Mouse (Mus musculus) cerebral cortex, adult 2 months (tissue): ENCODE results near the gene Cd8a.

Source experiments
- WGBS: fragments of 180-500 bp; shearing (Covaris S2); methylation state at CpG from one replicate; pipeline ENCODE4 v1.1.7; 2018; 5-methylcytosine and 5-hydroxymethylcytosine counted together

Cd8a gene

DNA sequence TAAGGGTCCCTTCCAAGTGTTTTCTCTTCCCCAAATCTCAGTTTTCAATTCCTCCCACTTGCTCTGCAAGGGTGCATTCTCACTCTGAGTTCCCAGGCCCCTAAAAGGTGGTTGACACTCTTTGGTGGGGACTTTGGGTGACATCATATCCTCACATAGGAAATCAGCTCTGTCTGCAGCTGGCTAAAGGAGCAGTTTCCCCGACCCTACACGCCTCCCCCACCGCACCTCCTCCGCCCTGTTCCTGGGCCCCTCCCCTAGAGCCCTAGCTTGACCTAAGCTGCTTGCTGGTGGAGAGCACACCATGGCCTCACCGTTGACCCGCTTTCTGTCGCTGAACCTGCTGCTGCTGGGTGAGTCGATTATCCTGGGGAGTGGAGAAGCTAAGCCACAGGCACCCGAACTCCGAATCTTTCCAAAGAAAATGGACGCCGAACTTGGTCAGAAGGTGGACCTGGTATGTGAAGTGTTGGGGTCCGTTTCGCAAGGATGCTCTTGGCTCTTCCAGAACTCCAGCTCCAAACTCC lies at the start of gene Cd8a:
TSS of gene Cd8a (plus strand) at position 179 of the 527 bp plus-strand sequence.
- WGBS = 82% methylated on average over 14 of the region's 14 CpGs

DNA sequence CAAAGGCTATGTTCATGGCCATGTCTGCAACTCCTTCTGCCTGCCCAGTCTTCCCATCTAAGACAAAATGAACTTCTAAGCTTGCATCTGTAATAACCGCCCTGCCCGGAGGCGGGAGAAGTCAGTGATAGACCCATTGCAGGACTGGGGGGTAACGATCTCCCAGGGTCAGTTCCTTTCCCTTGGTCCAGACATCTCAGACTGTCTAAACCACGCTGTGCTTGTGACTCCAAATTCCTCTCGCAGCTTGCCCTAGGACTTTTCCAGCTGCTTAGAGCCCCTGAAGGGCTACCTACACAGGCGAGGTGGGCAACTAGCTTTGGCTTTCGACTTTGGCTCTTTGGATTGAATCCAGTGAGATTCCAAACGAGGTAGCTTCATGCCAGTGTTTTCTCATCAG lies 48.4 kb upstream of the Cd8a start:
- WGBS = 87% methylated on average over 9 of the region's 9 CpGs

DNA sequence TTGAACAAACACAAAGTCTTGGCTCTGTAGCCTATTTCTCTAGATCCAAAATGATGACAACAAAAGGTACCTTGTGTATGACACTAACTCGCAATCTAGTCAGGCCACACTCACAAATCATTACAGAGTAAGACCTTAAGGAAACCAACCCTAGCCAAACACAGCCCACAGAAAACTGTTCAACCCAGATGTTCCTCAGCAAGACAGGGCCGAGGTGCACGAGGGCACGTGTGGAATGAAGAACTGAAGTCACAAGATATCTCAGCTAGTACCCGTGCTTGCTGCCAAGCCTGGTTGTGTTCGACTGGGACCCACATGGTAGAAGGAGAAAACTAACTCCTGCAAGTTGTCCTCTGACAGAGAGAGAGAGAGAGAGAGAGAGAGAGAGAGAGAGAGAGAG lies 43.3 kb upstream of the Cd8a start:
- 88% methylated on average over 6 of the region's 6 CpGs for WGBS

DNA sequence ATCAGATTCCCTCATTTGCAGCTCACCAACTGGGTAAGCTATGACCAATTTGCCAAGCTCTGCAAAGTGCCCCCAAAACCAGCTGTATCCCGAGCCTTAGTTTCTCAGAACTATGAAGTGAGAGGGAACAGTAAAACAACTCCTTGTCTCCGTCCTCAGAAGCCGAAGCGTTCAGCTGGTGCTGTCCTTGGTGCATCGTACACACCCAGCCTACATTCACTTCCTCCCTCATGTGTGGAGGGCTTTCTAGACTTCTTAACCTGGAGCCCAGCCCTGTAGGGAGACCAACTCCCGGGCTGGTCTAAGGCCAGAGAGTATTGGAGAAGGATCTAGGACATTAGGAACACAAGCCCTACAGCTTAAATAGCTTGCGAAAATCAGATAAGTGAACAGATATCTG lies 42.7 kb upstream of the Cd8a start:
- WGBS = 85% methylated on average over 7 of the region's 7 CpGs

DNA sequence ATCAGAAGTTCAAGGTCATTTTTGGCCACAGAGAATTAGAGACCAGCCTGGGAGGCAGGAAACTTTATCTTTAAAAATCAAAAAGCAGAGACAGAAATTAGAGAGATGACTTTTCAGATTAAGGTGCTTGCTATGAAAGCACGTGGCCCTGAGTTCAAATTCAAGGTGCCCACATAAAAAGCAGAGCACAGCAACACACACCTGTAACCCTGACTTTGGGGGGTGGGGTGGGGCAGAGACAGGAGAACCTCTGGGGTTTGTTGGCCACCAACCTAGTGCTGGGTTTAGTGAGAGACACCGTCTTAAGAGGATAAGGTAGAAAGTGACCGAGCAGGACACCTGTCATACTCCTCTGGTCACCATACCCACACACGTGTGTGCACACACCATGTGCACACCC lies 41.7 kb upstream of the Cd8a start:
- 93% methylated on average over 2 of the region's 4 CpGs for WGBS

DNA sequence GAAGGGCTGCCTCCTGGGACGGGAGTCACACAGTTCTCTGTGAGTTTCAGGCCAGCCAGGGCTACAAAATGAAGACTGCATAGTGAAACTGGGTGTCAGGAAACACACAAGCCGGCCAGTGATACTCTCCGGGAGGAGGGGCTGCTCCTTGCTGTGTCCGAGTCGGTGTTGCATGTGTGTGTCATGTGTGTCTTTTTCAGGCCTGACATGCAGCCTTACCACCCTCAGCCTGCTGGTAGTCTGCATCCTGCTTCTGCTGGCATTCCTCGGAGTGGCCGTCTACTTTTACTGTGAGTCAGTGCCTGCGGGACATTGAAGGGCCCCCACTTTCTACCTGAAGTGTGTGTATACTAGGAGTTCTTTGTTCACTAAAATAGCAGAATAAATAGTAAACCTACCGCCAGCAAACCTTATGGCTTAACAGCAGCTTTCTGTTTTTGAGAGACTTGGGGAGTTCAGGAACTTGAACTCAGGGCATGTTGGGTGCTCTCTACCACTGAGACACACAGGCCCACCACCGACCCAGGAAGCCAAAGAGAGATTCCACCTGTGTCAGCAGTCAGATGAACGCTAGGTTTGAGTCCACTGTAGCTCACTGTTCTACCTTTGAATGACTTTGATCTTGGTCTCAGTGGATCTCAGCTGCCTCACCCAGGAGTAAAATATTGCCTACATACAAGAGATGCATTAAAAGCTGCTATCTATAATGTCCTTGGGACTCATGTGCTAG lies 40.8 kb upstream of the Cd8a start:
- 85% methylated on average over 11 of the region's 11 CpGs for WGBS

DNA sequence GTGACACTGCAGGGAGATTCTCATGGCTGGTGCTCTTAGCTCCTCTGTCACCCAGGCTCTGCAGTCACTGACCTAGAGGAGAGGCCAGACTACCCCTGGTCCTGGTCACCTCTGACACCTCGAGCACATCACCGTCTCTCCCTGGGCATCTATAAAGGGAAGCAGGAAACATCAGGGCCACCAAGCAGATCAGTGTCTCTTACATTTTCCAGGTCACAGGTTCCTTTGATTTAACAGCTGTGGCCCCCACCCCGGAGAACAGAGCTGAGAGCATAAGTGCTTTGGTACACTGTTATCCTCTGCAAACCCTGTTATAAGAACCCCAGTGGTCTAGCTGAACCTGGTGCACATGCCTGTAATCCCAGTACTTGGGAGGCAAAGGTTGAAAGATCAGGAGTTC lies 40.2 kb upstream of the Cd8a start:
- 82% methylated on average over 3 of the region's 3 CpGs for WGBS

DNA sequence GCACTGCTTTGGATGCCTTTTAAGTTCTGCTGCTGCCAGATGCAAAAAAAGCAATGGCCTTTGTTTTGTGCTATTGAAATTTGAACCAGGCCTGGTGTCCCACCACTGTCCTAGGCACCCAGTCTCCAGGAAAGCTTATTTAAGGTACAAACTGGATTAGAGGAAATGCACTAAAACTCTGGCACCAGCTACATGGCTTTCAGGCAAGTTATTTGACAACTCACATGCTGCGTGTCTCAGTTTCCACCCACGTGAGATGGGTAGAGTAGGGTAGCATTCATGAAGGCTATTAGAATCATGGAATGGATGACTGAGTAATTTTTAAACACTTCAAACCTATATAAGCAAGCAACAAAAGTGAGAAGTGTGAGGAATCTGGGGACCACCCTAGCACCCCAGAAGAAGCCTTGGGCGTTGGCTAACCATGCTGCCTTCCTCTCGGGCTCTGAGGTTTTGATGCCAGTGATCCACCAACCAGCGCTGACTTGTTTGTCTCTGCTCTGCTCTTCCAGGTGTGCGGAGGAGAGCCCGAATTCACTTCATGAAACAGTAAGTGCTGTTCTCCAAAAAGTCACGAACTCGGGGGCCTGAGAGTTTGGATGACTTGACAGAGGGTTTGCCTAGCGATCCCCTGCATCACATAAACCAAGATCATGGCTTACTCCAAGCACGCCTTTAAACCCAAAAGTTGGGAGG lies 39.5 kb upstream of the Cd8a start:
- WGBS = 87% methylated on average over 11 of the region's 11 CpGs

DNA sequence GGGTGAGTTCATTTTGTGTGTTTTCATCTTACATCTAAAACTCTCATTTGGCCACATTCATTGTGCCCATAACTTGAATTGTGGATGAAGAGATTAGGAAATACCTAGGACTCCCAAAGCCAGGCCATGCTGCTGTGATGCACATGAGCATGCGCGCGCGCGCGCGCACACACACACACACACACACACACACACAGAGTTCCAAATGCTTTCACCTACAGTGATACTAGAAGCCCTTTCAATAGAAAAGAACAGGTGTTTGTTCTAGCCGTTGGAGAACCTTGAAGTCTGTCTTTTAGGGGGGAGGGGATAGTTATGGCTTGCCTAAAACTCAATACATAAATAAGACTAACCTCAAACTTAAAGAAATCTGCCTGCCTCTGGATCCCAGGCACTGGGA lies 35.6 kb upstream of the Cd8a start:
- 94% methylated on average over 8 of the region's 8 CpGs for WGBS

DNA sequence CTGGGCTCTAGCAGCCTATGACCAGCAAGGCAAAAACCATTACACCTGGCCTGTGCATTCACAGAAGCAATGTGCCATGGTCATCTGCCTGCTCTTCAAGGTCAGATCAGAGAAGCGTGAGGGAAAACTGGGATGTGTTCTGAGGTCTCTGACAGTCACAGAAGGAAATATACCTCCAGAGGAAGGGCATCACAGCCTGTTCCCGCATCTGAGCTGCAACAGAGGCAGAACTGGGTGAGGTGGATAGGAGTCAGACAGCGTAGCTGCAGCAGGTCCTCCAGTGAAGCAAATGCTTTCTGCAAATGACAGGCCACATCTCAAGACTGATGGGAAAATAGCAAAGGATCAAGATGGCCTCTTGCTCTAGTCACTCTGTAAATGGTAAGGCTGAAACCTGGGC lies 34.3 kb upstream of the Cd8a start:
- 85% methylated on average over 3 of the region's 3 CpGs for WGBS

DNA sequence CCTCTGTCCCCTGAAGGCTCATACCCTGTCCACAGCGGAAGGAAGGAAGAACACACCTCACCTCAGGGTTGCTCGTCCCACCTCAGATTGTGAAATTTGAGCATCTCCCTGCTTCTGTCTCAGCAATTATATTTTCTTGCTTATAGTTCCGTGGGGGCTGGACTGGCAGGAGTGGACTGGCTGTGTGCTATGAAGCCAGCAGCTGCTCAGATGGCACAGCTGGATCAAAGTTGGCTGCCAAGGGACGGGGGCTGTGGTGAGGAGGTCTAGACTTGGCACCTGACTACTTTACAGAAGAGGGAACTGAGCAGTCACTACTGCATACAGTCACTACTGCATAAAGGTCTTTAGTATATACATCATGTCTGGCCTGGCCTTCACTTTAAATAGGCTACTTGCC lies 33.9 kb upstream of the Cd8a start:
- WGBS = 88% methylated on average over 4 of the region's 4 CpGs

DNA sequence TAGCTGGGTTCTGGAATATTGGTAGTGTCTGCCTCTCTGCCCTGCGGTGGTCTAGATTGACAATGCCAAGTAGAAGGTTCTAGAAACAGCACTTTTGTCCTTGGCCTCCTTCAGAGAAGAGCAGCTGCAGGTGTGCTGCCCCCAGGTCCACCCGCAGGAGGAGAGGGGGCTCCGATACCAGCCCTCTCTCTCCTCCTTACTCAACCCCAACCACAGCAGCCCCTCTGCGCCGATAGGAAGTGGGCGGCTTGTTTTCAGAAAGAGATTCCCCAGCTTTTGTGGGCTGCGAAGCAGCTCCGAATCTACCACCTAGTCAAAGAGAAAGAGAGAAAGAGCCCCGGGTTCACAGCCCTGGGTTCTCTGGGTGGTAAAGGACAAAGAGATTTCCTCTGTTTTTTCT lies 32.0 kb upstream of the Cd8a start:
- WGBS = 85% methylated on average over 9 of the region's 9 CpGs

DNA sequence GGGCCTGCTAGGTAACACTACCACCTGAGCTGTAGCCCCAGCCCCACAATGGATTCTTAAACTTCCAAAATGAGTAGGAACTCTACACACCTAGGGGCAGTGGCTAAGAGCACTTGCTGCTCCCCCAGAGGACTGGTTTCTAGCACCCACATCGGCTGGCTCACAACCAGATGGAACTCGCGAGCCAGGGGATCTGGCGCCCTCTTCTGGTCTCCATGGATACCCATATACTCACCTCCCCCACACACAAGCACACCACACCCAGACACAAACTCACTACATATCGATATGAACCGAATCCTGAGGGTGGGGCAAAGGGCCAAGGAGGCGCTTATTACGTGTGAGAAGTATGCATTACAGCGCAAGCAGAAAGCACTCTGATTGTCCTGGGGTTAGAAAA lies 25.2 kb upstream of the Cd8a start:
- WGBS = 94% methylated on average over 9 of the region's 9 CpGs

DNA sequence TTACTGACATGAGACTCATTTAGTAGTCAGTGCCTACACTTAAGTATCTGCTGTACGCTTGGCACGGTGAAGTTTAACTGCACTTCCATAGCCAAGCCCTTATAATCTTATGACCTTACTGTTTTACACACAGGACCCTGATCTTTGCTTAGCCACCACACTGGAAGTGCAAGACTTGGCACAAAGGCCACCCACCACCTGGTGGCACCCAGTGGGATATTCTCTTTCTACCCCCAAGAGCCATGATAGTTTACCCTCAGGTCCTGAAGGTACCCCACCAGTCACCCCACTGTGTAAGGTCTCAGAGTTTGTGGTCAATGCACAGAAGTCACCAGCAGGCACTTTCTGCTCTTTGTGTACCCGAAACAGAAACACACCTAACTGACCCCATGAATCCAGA lies 22.0 kb upstream of the Cd8a start:
- 94% methylated on average over 3 of the region's 3 CpGs for WGBS

DNA sequence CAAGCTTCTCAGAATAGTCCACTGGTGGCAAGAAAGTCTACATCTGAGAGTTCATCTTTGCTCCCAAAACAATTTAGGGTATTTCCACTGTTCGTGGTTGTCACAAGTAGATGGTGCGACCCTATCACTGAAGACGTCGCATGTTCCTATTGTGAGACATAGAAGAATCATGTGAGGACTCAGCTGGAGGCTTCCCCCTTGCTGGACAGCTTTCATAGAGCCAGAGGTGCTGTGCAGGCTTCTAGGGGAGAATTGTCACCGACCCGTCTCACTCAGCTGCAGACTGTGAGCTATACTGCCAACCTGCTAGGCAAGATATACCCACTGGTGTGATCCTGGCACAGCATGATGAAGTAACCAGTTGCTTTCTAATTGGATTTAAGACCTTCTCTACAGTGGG lies 21.0 kb upstream of the Cd8a start:
- WGBS = 91% methylated on average over 6 of the region's 6 CpGs

DNA sequence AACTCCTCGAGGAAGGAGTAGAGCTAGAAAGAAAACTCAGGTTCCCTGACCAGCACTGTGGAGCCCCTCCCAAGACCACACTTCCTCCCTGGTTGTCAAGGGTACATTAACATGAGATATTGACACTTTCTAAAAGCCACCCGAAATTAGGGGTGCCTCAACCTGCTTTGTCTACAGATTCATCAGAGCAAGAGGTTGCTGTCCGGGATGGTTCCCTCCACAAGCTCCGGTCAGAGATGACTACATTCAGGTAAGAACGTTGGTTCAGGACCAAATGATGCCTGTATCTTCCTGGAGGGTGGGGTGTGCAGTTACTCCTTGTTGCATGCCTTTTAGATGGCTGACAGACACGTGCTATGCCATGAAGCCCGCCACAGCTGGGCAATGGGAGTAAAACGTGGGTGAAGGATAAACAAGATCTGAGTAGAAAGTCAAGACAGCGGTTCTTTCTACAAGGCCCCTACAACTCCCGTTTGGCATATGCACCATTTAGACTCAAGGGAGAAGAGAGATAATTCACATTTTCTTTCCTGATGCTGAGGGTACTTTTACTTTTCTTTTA lies 20.3 kb upstream of the Cd8a start:
- WGBS = 90% methylated on average over 10 of the region's 10 CpGs

DNA sequence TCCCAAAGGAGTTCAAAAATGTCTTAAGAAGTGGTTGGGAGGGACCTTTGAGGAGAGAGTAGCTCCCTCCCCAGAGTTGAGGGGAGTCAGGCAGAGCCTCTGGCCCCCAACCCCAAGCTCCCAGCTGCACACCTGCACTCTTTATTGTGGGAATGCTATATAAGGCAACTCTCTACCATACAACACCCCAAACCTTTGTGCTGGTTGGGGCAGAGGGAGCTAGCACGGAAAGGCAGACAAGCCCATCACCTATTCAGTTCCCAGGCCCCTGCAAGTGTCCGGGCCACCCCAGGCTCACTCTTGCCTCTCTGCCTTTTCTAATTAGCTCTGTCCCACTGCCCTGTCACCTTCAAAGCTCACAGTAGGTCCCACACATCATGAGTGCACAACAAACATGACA lies 19.5 kb upstream of the Cd8a start:
- 89% methylated on average over 2 of the region's 2 CpGs for WGBS

DNA sequence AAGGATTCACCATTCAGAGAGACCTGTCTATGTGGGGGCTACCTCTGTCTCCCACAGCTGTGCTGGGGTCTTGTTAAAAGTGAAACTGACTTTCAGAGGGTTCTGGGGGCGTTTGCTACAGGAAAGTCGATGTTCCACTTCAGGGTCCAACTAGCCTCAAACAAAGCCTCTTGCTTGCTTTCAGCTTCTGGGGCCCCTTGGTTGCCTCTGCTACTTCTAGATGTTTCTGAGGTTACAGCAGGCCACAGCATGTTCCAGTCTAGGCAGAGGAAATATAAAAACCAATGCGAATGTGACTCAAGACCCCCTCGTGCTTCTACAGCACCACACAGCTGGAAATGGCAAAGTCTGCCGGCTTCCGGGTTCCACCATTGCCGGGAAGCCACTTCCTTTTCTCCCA lies 15.7 kb upstream of the Cd8a start:
- 94% methylated on average over 7 of the region's 7 CpGs for WGBS

DNA sequence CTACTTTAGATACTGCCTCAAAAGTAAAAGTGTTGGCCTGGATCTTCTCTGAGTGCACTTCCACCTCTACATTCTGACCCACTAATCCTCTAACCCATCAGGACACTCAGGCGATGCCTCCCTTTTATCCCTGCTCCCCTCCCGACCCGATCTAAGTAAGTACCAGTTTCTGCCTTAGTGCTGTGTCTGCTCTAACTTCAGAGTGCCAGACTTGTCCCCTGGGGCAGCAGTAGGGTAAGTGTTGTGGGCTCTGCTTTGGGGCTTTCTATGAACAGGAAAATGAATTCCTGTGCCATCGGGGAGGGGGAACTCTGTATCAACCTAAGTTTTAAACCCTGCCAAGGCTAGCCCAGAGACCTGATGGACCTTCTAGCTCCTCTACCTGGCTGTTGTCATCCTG lies 13.0 kb upstream of the Cd8a start:
- 82% methylated on average over 4 of the region's 4 CpGs for WGBS

DNA sequence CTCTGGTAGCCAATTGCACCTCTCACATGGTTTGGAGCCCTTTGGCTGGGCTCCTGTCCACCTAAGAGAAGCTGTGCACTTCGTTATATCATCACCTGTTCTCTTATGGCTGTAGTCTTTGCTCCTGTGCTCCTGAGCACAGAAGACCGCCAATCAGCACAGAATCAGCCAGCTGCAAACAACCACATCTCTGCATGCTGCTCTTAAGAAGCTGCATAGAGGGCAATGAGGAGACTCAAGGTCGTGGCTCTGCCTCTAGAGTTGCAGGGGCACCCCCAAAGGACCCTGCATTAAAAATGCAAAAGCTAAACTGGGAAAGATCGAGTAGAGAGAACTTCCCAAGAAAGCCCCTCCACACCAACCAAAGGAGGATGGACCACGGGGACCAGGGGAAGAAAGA lies 12.5 kb upstream of the Cd8a start:
- 65% methylated on average over 5 of the region's 5 CpGs for WGBS

DNA sequence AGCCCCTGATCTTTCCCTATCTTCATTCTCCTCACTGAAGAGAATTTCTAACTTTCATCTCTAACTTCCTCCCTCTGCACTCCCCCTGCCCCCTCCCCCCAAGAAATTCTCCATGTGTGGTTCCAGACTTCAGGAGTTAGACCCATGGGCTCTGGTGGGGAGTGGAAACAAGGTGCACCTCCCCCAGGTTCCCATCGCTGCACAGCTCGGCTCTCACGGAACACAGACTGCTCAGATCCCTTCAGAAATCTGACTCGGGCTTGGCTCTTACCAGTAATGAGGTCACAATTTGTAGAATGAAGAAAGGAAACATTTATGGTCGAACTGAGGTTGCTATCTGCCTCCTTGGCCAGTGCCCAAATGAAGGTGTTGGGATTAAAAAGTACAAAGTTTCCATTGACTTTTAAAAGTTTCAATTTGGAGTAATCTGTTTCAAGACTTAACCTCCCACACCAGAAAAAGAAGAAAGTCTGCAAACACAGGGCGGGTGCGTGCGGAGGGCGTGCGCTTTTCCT lies 12.0 kb upstream of the Cd8a start:
- 84% methylated on average over 10 of the region's 10 CpGs for WGBS

DNA sequence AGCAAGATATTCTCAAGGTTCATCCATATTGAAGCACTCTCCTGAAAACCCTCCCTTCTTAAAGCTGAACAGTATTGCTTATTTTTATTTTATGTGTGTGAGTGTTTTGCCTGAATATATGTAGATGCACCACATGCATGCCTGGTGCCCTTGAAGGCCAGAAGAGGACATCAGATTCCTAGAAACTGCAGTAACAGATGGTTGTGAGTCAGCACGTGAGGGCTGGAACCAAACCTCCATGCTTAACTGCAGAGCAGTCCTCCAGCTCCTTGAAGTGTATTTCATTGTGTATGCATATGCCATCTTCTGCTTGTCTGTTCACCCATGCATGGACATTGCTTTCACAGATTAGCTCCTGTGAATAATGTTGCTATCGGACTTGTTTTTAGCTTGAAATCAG lies 9.2 kb upstream of the Cd8a start:
- 54% methylated on average over 2 of the region's 2 CpGs for WGBS

DNA sequence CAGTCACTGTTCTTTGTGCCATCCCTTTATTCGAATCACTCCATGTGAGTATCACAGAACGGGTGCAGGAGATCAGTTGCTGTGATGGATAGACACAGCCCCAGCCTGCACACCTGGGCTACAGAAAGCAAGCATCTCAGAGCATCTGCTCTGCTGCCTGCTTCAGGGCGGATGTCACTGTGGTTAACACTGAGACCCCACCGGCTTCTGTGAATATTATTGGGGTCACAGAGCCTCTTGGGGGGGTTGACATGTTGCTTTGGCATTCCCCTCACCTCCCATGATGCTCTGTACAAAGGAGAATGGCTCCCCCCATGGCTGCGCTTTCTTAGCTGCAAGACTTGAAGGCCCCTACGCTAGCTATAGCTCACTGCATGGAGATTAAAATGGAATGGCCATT lies 3.8 kb upstream of the Cd8a start:
- WGBS = 96% methylated on average over 6 of the region's 6 CpGs
